Mouse (Mus musculus): ENCODE measurements around the gene Arhgap42. TPM values are rescaled to one million over a fixed set of nuclear protein-coding genes. Genes with fewer than 3 reads are reported as not detected.

The Arhgap42 gene
- polyA plus RNA-seq, 1 experiment from 2014 or later: 13.9 TPM

DNA sequence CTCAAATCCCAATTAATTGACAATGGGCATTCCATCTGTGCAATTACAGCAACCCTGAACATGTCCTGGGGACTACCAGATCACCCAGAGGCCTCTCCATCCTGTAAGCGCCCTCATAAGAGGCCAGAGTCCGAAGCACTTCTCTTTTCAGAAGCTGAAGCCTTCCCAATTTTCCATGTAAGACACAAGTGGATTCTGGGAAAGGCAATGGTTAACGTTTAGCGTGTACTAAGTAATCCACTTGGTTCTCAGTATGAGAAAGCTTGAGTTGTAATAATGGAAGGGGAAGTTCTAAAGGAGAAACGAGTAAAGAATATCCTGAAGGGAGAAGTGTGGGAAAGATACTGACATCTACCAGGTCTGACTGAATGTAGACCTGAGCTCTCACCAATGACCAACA is 1.4 kb downstream of the Arhgap42 start:
- WGBS: 59% methylated on average over 5 of the region's 5 CpGs
- Histone ChIP-seq H3K4me3 (peak overlapping the region; percentile 79), H3K9ac (no peak overlapping the region)

DNA sequence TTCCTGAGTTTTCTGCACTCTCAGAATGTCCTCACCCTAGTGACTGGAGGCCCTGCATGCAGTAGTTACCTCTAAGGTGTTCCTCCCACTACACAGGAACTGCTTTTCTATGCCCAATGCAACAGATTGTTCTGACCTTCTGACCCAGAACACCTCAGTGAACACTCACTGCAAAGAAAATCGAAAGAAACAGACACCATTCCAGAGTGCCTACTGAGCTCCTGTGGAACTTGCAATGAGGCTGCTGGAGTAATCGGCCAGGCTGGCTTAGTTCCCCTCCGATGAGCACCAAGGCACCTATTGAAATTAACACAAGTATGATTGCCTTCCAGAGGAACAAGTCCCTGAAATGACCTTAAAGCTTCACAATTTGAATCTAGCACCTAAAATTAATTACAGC is 9.2 kb downstream of the Arhgap42 start:
- no peak for ATAC-seq (replicated peaks; ENCODE audit: insufficient number of reproducible peaks, insufficient read depth, low FRiP score, low read depth)
- WGBS: 76% methylated on average over 3 of the region's 3 CpGs

More for the DNA sequence above, 1.4 kb downstream of the Arhgap42 start:
- Histone ChIP-seq H3K9me3 (replicated peaks) (no peaks in the 10 kb centered on the region), H3K27ac (no peak overlapping the region), H3K27me3 (no peaks in the 10 kb centered on the region; the same call in 1 of the 2 replicates), H3K36me3 (no peaks in the 10 kb centered on the region), H3K4me1 (replicated peaks) (0 out of 2 replicates have a peak, but pooled peaks cover 2% of the 10 kb centered on the region), H3K4me2 (peak overlapping the region; percentile 73)
- ATAC-seq (replicated peaks; ENCODE audit: insufficient number of reproducible peaks, insufficient read depth, low FRiP score, low read depth): no peak

GRCm38 (mm10) chr9:9224837-9225236 is 14.1 kb downstream of the Arhgap42 start:
- no peak overlapping the region for H3K4me2 ChIP-seq
- WGBS: 63% methylated on average over 1 of the region's 1 CpGs
- H3K36me3 ChIP-seq: no peaks in the 10 kb centered on the region
- no peak overlapping the region for H3K4me3 ChIP-seq
- no peaks in the 10 kb centered on the region for H3K4me1 ChIP-seq (replicated peaks)
- H3K27me3 ChIP-seq: peaks cover 21% of the 10 kb centered on the region
- no peaks in the 10 kb centered on the region for H3K9me3 ChIP-seq (replicated peaks)
- no peak overlapping the region for H3K27ac ChIP-seq
- H3K9ac ChIP-seq: no peak overlapping the region
- ATAC-seq (replicated peaks; ENCODE audit: insufficient number of reproducible peaks, insufficient read depth, low FRiP score, low read depth): no peak

More for the DNA sequence above, 9.2 kb downstream of the Arhgap42 start:
- Histone ChIP-seq H3K4me1 (replicated peaks) (no peaks in the 10 kb centered on the region), H3K27me3 (no peaks in the 10 kb centered on the region), H3K27ac (no peak overlapping the region), H3K4me3 (no peak overlapping the region), H3K9ac (no peak overlapping the region), H3K9me3 (replicated peaks) (no peaks in the 10 kb centered on the region), H3K36me3 (no peaks in the 10 kb centered on the region), H3K4me2 (no peak overlapping the region)

DNA sequence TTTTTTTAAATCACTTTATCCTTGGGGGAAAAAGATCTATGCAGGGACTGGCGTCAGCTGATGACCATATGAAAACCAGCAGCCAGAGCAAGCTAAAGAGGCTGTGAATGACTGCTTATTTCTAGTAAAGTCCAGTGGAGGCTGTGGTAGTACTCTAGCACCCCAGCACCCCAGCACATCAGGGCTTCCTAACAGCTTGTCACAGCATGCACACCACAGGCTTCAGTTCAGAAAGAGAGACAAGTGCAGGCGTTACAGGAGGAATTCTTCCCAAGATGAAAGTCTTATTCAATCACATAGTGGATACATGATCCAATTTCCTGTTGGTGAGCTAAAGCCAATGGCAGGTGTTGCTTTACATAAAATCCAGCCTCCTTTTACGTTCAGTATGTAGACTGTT is 15.5 kb downstream of the Arhgap42 start:
- H3K4me2 ChIP-seq: no peak overlapping the region
- H3K4me3 ChIP-seq: no peak overlapping the region
- H3K27ac ChIP-seq: no peak overlapping the region
- H3K9ac ChIP-seq: no peak overlapping the region
- 68% methylated on average over 3 of the region's 3 CpGs for WGBS
- no peaks in the 10 kb centered on the region for H3K9me3 ChIP-seq (replicated peaks)
- ATAC-seq (replicated peaks; ENCODE audit: insufficient number of reproducible peaks, insufficient read depth, low FRiP score, low read depth): no peak
- H3K27me3 ChIP-seq: peaks cover 24% of the 10 kb centered on the region
- H3K4me1 ChIP-seq (replicated peaks): no peaks in the 10 kb centered on the region
- no peaks in the 10 kb centered on the region for H3K36me3 ChIP-seq

- Histone ChIP-seq H3K27me3 (peaks cover 24% of the 10 kb centered on the region), H3K9ac (no peak overlapping the region), H3K4me3 (no peak overlapping the region), H3K4me1 (replicated peaks) (no peaks in the 10 kb centered on the region), H3K4me2 (no peak overlapping the region), H3K9me3 (replicated peaks) (no peaks in the 10 kb centered on the region), H3K27ac (no peak overlapping the region), H3K36me3 (no peaks in the 10 kb centered on the region)
- ATAC-seq (replicated peaks; ENCODE audit: insufficient number of reproducible peaks, insufficient read depth, low FRiP score, low read depth): no peak
- 71% methylated on average over 3 of the region's 3 CpGs for WGBS
Observed at GRCm38 (mm10) chr9:9221950-9222486, 16.9 kb downstream of the Arhgap42 start.

DNA sequence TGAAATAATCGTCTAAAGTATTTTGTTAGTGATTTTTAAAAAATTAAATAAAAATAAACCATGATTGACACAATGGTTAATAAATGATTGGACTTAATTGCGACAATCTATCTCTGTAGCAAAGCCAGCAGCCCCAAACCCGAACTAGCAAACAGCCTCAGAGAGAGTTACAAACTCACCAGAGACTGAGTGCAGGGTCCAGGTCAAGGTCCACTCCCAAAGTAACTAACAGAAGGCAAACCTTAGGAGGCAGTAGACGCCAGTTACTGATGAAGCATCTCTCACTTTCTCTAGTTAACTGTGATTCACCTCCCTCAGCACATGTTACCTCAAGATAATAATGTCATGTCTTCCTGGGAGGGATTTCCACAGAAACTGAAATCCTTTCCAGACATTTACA is 17.7 kb downstream of the Arhgap42 start:
- Histone ChIP-seq H3K27ac (no peak overlapping the region), H3K4me1 (replicated peaks) (no peaks in the 10 kb centered on the region), H3K9ac (no peak overlapping the region), H3K27me3 (peaks cover 24% of the 10 kb centered on the region), H3K9me3 (replicated peaks) (no peaks in the 10 kb centered on the region), H3K4me2 (no peak overlapping the region), H3K36me3 (no peaks in the 10 kb centered on the region), H3K4me3 (no peak overlapping the region)
- ATAC-seq (replicated peaks; ENCODE audit: insufficient number of reproducible peaks, insufficient read depth, low FRiP score, low read depth): no peak
- WGBS: 74% methylated on average over 4 of the region's 4 CpGs

GRCm38 (mm10) chr9:9218301-9218700 is 20.6 kb downstream of the Arhgap42 start:
- WGBS: 69% methylated on average over 2 of the region's 2 CpGs
- ATAC-seq (replicated peaks; ENCODE audit: insufficient number of reproducible peaks, insufficient read depth, low FRiP score, low read depth): no peak
- Histone ChIP-seq H3K36me3 (no peaks in the 10 kb centered on the region), H3K9me3 (replicated peaks) (no peaks in the 10 kb centered on the region), H3K4me3 (no peak overlapping the region), H3K4me1 (replicated peaks) (no peaks in the 10 kb centered on the region), H3K9ac (no peak overlapping the region), H3K27ac (no peak overlapping the region), H3K4me2 (no peak overlapping the region), H3K27me3 (peaks cover 28% of the 10 kb centered on the region)

- no peak overlapping the region for H3K9ac ChIP-seq
- H3K4me2 ChIP-seq: no peak overlapping the region
- no peaks in the 10 kb centered on the region for H3K36me3 ChIP-seq
- no peaks in the 10 kb centered on the region for H3K4me1 ChIP-seq (replicated peaks)
- no peak overlapping the region for H3K4me3 ChIP-seq
- no peak overlapping the region for H3K27ac ChIP-seq
- H3K27me3 ChIP-seq: peaks cover 10% of the 10 kb centered on the region
- 85% methylated on average over 5 of the region's 5 CpGs for WGBS
- no peak for ATAC-seq (replicated peaks; ENCODE audit: insufficient number of reproducible peaks, insufficient read depth, low FRiP score, low read depth)
- H3K9me3 ChIP-seq (replicated peaks): no peaks in the 10 kb centered on the region
Observed at GRCm38 (mm10) chr9:9214849-9215248, 24.1 kb downstream of the Arhgap42 start.

DNA sequence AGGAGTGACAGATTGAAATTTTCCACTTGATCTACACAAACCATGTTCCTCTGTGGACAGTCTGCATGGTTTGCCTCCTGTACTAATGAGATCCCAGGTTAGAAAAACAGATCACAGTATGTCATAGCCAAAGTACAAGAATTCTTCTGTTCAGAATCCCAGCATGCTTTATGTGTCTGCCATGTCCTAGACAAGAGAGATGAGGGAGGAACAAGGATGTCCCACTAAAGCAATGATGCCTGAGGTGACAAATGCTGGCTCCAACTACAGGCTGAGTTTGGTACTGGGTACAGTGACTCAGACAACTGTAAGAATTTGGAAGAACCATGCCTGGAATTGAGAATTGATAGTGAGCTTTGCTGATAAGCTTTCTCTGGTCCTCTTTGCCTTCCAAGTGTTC is 24.6 kb downstream of the Arhgap42 start:
- ATAC-seq (replicated peaks; ENCODE audit: insufficient number of reproducible peaks, insufficient read depth, low FRiP score, low read depth): no peak
- H3K4me1 ChIP-seq (replicated peaks): no peaks in the 10 kb centered on the region
- H3K4me3 ChIP-seq: no peak overlapping the region
- H3K9me3 ChIP-seq (replicated peaks): no peaks in the 10 kb centered on the region
- H3K27me3 ChIP-seq: peaks cover 10% of the 10 kb centered on the region
- no peak overlapping the region for H3K9ac ChIP-seq
- H3K36me3 ChIP-seq: no peaks in the 10 kb centered on the region
- H3K27ac ChIP-seq: no peak overlapping the region
- no peak overlapping the region for H3K4me2 ChIP-seq

GRCm38 (mm10) chr9:9211411-9212087 is 27.4 kb downstream of the Arhgap42 start:
- Histone ChIP-seq H3K4me1 (replicated peaks) (no peaks in the 10 kb centered on the region), H3K4me3 (no peak overlapping the region), H3K4me2 (no peak overlapping the region), H3K36me3 (no peaks in the 10 kb centered on the region), H3K27me3 (peaks cover 7% of the 10 kb centered on the region; the same call in 1 of the 2 replicates), H3K9ac (no peak overlapping the region), H3K9me3 (replicated peaks) (no peaks in the 10 kb centered on the region), H3K27ac (no peak overlapping the region)
- no peak for ATAC-seq (replicated peaks; ENCODE audit: insufficient number of reproducible peaks, insufficient read depth, low FRiP score, low read depth)
- 73% methylated on average over 3 of the region's 3 CpGs for WGBS

DNA sequence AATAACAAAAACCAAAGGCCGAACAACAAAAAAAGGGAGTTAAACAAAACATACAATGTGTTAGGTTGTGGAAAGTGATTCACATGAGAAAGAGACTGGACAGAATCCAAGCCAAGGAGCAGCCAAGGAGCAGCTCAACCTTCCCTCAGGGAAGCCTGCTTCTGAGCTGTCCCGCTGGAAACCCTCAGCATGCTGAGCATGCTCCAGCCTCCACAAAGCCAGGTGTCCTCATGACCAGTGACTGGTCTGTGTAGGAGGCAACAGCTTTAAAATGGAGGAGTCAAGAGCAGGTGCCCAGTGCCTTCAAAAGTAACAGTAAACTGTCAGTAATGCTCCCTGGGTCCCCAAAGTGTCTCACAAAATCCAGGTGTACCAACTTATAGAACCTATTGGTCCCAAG is 28.4 kb downstream of the Arhgap42 start:
- H3K9me3 ChIP-seq (replicated peaks): no peaks in the 10 kb centered on the region
- ATAC-seq (replicated peaks; ENCODE audit: insufficient number of reproducible peaks, insufficient read depth, low FRiP score, low read depth): no peak
- H3K36me3 ChIP-seq: no peaks in the 10 kb centered on the region
- H3K4me3 ChIP-seq: no peak overlapping the region
- WGBS: 80% methylated on average over 2 of the region's 2 CpGs
- H3K27me3 ChIP-seq: peaks cover 4% of the 10 kb centered on the region; the same call in 1 of the 2 replicates
- no peak overlapping the region for H3K27ac ChIP-seq
- H3K4me1 ChIP-seq (replicated peaks): no peaks in the 10 kb centered on the region
- no peak overlapping the region for H3K4me2 ChIP-seq
- H3K9ac ChIP-seq: no peak overlapping the region

- Histone ChIP-seq H3K36me3 (no peaks in the 10 kb centered on the region), H3K4me2 (no peak overlapping the region), H3K9me3 (replicated peaks) (no peaks in the 10 kb centered on the region), H3K27me3 (no peaks in the 10 kb centered on the region), H3K27ac (no peak overlapping the region), H3K9ac (no peak overlapping the region), H3K4me1 (replicated peaks) (no peaks in the 10 kb centered on the region), H3K4me3 (no peak overlapping the region)
- ATAC-seq (replicated peaks; ENCODE audit: insufficient number of reproducible peaks, insufficient read depth, low FRiP score, low read depth): no peak
Observed at GRCm38 (mm10) chr9:9208205-9208604, 30.7 kb downstream of the Arhgap42 start.

Measured in heart, embryonic 15.5 days (tissue).